Comparison of ENCODE assay signal across 10 mouse cellular contexts in genomic region chrX:121479402-121479989, GRCm38 (mm10).
A peak's percentile ranks its signal among the peaks of the same experiment; 100 is the strongest.
DNase-seq lines count a peak whose midpoint lies in the region; ATAC-seq and TF ChIP-seq lines count a peak whose summit lies in the region.
"Had no signal": no experiment of that assay in that cellular context is flagged by ENCODE, and none has a peak within 500 bp of the region (broad histone marks: within the 10 kb centered on the region; RNA-seq: fewer than 3 reads in every experiment).

No protein-coding gene starts in this region.

- TF ChIP-seq CTCF in hindbrain, postnatal 0 days (IDR thresholded peaks at IDR 0.05; ENCODE audit: low read depth): no peak
- no peak for TF ChIP-seq CTCF in brain, embryonic 14.5 days (IDR thresholded peaks at IDR 0.05; ENCODE audit: borderline replicate concordance, extremely low read depth, insufficient read depth, insufficient read length)

- H3K4me3 ChIP-seq in hindbrain, postnatal 0 days (ENCODE audit: low read length): no peak overlapping the region
- H3K4me3 ChIP-seq in hindbrain, embryonic 13.5 days: no peak overlapping the region
- no peak overlapping the region for H3K4me3 ChIP-seq in forebrain, embryonic 13.5 days

- no peaks in the 10 kb centered on the region for H3K4me1 ChIP-seq in hindbrain, postnatal 0 days (ENCODE audit: insufficient read depth, low read length)
- H3K4me1 ChIP-seq in hindbrain, embryonic 13.5 days (replicated peaks): no peaks in the 10 kb centered on the region
- no peaks in the 10 kb centered on the region for H3K4me1 ChIP-seq in forebrain, embryonic 13.5 days

- no peak overlapping the region for H3K27ac ChIP-seq in hindbrain, postnatal 0 days
- no peak overlapping the region for H3K27ac ChIP-seq in hindbrain, embryonic 13.5 days
- H3K27ac ChIP-seq in forebrain, embryonic 13.5 days: no peak overlapping the region
- H3K27ac ChIP-seq: liver, embryonic 14.5 days had no signal

- no peak overlapping the region for H3K4me2 ChIP-seq in hindbrain, postnatal 0 days (ENCODE audit: low read depth, low read length)
- H3K4me2 ChIP-seq in hindbrain, embryonic 13.5 days: no peak overlapping the region
- peak overlapping the region; percentile 10; the same call in 1 of the 2 replicates for H3K4me2 ChIP-seq in forebrain, embryonic 13.5 days

- 0 out of 2 replicates have a peak, but pooled peaks have one; percentile 53 for ATAC-seq in hindbrain, postnatal 0 days
- no peak for ATAC-seq in hindbrain, embryonic 13.5 days (ENCODE audit: low FRiP score)
- ATAC-seq in forebrain, embryonic 13.5 days: peak; percentile 71; the same call in 1 of the 2 replicates
- no peak for ATAC-seq in frontal cortex, adult (ENCODE audit: low TSS enrichment)
- no peak for ATAC-seq in megakaryocyte-erythroid progenitor cell, adult 5-6 weeks (replicated peaks; ENCODE audit: low FRiP score, low TSS enrichment, poor library complexity, severe bottlenecking)

- 30% methylated on average over 4 of the region's 4 CpGs for WGBS in hindbrain, postnatal 0 days
- 16% methylated on average over 4 of the region's 4 CpGs for WGBS in hindbrain, embryonic 13.5 days
- WGBS in forebrain, embryonic 13.5 days: 13% methylated on average over 4 of the region's 4 CpGs

- no peaks in the 10 kb centered on the region; the same call in 1 of the 2 replicates for H3K9me3 ChIP-seq in hindbrain, postnatal 0 days (ENCODE audit: low read length)
- no peaks in the 10 kb centered on the region for H3K9me3 ChIP-seq in hindbrain, embryonic 13.5 days
- H3K9me3 ChIP-seq in forebrain, embryonic 13.5 days (replicated peaks): no peaks in the 10 kb centered on the region

- H3K36me3 ChIP-seq in hindbrain, postnatal 0 days (ENCODE audit: insufficient read depth, low read length): no peaks in the 10 kb centered on the region
- H3K36me3 ChIP-seq in hindbrain, embryonic 13.5 days: no peaks in the 10 kb centered on the region
- no peaks in the 10 kb centered on the region for H3K36me3 ChIP-seq in forebrain, embryonic 13.5 days (ENCODE audit: poor library complexity, severe bottlenecking)

- H3K9ac ChIP-seq in hindbrain, postnatal 0 days (replicated peaks; ENCODE audit: low read length): no peak overlapping the region
- H3K9ac ChIP-seq in hindbrain, embryonic 13.5 days: no peak overlapping the region
- H3K9ac ChIP-seq in forebrain, embryonic 13.5 days: no peak overlapping the region
- H3K9ac ChIP-seq: liver, embryonic 14.5 days had no signal

- no peak for TF ChIP-seq POLR2A in brain, embryonic 14.5 days (IDR thresholded peaks at IDR 0.05; ENCODE audit: borderline replicate concordance, extremely low read depth, insufficient read depth, insufficient read length, poor library complexity, severe bottlenecking)

- DNase-seq in hindbrain, postnatal 0 days (ENCODE audit: low spot score): peak; percentile 3
- peak; percentile 49 for DNase-seq in brain, embryonic 14.5 days (ENCODE audit: low read depth)
- DNase-seq in lung, postnatal 36 days: peak; percentile 46
- no peak for DNase-seq in cerebellum, adult 9-11 months
- DNase-seq: cerebellum, adult 8-10 months had no signal

- no peaks in the 10 kb centered on the region for H3K27me3 ChIP-seq in hindbrain, postnatal 0 days (ENCODE audit: insufficient read depth, low read length)
- no peaks in the 10 kb centered on the region for H3K27me3 ChIP-seq in hindbrain, embryonic 13.5 days
- no peaks in the 10 kb centered on the region for H3K27me3 ChIP-seq in forebrain, embryonic 13.5 days

Comparison
In these comparisons a context has a peak if more than half of its experiments do, and no peak if none do; other contexts are left out.
1. ATAC-seq: peak in hindbrain, postnatal 0 days (single experiment) and forebrain, embryonic 13.5 days (single experiment); none in hindbrain, embryonic 13.5 days (single experiment), frontal cortex, adult (single experiment) and megakaryocyte-erythroid progenitor cell, adult 5-6 weeks (single experiment).